Mouse (Mus musculus) bone marrow macrophage, adult 2 months (primary cell): Measurements from ENCODE around the gene Tfap2a. TPM values are rescaled to one million over a fixed set of nuclear protein-coding genes. Genes with fewer than 3 reads are reported as not detected.

Experiments used
- H3K27ac ChIP-seq: 2 replicates; pipeline ENCODE4 v1.5.1; 2012; ENCODE audit warnings: low read depth, low read length; ENCODE audit not compliant: insufficient read depth
- H3K4me1 ChIP-seq: 2 replicates; pipeline ENCODE4 v1.6.1; 2012; ENCODE audit warnings: low read length; ENCODE audit not compliant: control insufficient read depth, insufficient read depth
- H3K4me3 ChIP-seq: 2 replicates; pipeline ENCODE4 v1.5.1; 2012; ENCODE audit warnings: mild to moderate bottlenecking, low read length, moderate library complexity; ENCODE audit not compliant: insufficient read depth
- CTCF ChIP-seq: IDR thresholded peaks from 2 replicates; pipeline ENCODE4 v1.5.1; 2012; ENCODE audit warnings: low read depth, mild to moderate bottlenecking, low read length, moderate library complexity
- POLR2A ChIP-seq: IDR thresholded peaks from 2 replicates; pipeline ENCODE4 v1.6.1; 2012; ENCODE audit warnings: mild to moderate bottlenecking, low read depth, low read length, borderline replicate concordance
- polyA plus RNA-seq: library from polyadenylated mRNA; stranded (reverse); fragments of >200 nt; gene quantifications from 2 replicates; pipeline ENCODE4 v1.2.4, GENCODE M21; 2012; ENCODE audit not compliant: missing spikeins, insufficient read depth, insufficient read length

Gene Tfap2a
- polyA plus RNA-seq, 1 experiment: not detected

- TF ChIP-seq CTCF: no peak
- no peak for TF ChIP-seq POLR2A
- no peaks in the 10 kb centered on the region for H3K4me1 ChIP-seq
- no peak overlapping the region for H3K4me3 ChIP-seq
Observed at GRCm38 (mm10) chr13:40728626-40728990, 9.6 kb downstream of the Tfap2a start.

DNA sequence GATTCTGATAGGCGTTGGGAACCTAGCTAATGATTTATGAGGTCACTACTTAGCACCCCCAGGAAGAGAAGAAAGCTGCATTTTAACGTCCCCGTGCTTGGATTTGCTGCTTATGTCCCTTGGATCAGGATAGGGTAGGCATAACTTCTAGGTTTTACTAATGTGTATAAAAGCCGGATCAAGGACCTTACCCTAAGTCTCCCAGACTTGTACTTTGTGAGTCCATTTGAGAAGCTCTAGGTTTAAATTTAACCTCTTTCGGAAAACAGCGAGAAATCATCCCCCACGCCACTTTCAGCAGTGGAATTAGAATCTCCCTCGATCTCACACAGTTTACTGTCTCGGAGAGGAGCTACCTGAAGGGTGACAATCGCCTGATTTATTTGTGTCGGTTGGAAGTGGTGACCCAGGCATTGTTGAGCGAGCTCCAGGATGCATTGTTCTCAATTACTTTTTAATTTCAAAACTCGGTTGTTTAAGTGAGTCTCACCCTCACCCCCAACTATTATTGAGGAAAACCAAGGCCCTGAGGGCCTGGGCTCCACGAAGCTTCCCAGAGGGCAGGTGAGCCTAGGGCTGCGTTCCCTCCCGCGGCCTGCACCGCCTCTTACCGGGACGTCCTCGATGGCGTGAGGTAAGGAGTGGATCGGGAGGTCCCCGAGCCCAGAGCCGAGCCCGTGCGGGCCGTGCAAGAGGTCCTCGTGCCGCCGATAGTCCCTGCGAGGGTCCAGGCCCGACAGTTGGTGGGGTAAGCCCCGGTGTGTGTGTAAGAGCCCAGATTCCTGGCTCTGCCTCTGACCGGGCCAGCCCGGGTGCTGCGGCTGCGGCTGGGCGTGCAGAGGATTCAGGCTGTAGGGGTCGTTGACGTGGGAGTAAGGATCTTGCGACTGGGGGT, 10.2 kb downstream of the Tfap2a start:
- Histone ChIP-seq H3K4me3 (no peak overlapping the region), H3K4me1 (peaks cover 3% of the 10 kb centered on the region; the same call in 1 of the 2 replicates), H3K27ac (no peak overlapping the region)

More at GRCm38 (mm10) chr13:40728626-40728990, 9.6 kb downstream of the Tfap2a start:
- H3K27ac ChIP-seq: no peak overlapping the region

DNA sequence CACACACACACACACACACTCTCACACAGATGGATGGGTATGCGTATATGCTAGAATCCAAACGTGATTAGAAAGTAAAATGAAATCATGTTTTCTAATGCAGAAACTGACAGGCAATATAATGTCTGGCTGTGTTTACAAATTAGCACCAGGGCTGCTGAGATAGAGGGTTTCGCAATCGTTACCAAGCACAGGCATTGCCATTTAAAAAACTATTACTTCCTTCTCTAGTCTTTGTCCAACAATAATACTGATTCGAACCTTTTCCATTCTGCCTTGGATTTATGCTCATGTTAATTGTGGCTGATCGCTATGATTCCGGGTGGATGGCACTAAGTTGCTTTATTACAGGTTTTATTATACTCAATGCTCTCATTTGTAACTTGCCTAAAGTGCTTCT, 12.3 kb downstream of the Tfap2a start:
- H3K4me3 ChIP-seq: no peak overlapping the region
- peaks cover 3% of the 10 kb centered on the region; the same call in 1 of the 2 replicates for H3K4me1 ChIP-seq
- no peak for TF ChIP-seq CTCF
- TF ChIP-seq POLR2A: no peak
- H3K27ac ChIP-seq: no peak overlapping the region

More for the DNA sequence above, 10.2 kb downstream of the Tfap2a start:
- TF ChIP-seq POLR2A (no peak), CTCF (no peak)

DNA sequence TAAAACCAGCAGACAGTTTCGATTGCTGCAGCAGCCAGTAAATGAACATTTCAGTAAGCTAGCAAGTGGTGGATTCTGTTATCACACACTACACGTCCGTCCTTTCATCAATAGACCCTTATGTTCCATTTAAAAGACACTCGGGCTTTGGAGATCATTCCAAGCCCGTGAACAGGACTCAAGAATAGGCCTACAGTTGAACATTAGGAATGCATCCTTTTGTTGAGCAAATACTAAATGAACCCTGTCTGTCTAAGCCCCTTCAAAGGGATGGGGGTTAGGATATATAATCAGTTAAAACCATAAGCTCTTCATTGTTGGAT, 14.6 kb downstream of the Tfap2a start:
- Histone ChIP-seq H3K27ac (no peak overlapping the region), H3K4me3 (peak overlapping the region; percentile 58), H3K4me1 (peaks cover 3% of the 10 kb centered on the region; the same call in 1 of the 2 replicates)
- TF ChIP-seq POLR2A: no peak
- no peak for TF ChIP-seq CTCF

GRCm38 (mm10) chr13:40722741-40723597, 15.2 kb downstream of the Tfap2a start:
- TF ChIP-seq POLR2A (peak; percentile 79; the same call in 1 of the 2 replicates), CTCF (no peak)
- Histone ChIP-seq H3K4me1 (peaks cover 3% of the 10 kb centered on the region; the same call in 1 of the 2 replicates), H3K4me3 (peak overlapping the region; percentile 58), H3K27ac (no peak overlapping the region)

GRCm38 (mm10) chr13:40719741-40720082, 18.5 kb downstream of the Tfap2a start:
- no peak overlapping the region for H3K27ac ChIP-seq
- H3K4me1 ChIP-seq: peaks cover 3% of the 10 kb centered on the region; the same call in 1 of the 2 replicates
- TF ChIP-seq POLR2A: no peak
- TF ChIP-seq CTCF: no peak
- H3K4me3 ChIP-seq: no peak overlapping the region

DNA sequence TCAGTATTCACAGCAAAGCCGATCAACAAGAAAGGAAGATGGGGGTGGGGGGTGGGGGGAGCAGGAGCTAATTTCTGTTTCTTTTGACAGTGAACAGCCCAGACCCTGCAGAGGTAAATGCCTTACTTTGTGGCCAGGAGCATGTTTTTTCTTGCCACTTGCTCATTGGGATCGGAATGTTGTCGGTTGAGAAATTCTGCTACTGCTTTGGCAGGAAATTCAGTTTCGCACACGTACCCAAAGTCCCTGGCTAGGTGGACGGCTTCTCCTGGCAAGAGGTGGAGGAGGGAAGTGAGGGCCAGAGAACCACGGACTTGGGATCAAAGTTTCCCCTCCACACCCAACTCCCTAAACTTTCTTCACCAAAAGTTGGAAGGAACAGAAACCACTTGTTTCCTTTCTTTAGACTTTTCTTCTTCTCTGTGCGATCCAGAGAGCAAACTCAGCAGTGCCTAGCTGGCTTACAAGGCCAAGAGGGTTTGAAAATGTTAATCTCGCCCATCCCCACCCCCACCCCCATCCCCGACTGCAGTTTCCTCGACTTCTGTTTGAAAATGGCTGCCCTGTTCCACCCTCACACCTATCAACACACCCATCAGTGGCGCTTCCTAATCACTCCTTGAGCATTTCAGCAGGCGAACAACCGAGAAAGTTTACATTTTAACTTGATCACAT, 19.0 kb downstream of the Tfap2a start:
- H3K27ac ChIP-seq: no peak overlapping the region
- H3K4me1 ChIP-seq: peaks cover 3% of the 10 kb centered on the region; the same call in 1 of the 2 replicates
- no peak for TF ChIP-seq POLR2A
- no peak for TF ChIP-seq CTCF
- H3K4me3 ChIP-seq: no peak overlapping the region

DNA sequence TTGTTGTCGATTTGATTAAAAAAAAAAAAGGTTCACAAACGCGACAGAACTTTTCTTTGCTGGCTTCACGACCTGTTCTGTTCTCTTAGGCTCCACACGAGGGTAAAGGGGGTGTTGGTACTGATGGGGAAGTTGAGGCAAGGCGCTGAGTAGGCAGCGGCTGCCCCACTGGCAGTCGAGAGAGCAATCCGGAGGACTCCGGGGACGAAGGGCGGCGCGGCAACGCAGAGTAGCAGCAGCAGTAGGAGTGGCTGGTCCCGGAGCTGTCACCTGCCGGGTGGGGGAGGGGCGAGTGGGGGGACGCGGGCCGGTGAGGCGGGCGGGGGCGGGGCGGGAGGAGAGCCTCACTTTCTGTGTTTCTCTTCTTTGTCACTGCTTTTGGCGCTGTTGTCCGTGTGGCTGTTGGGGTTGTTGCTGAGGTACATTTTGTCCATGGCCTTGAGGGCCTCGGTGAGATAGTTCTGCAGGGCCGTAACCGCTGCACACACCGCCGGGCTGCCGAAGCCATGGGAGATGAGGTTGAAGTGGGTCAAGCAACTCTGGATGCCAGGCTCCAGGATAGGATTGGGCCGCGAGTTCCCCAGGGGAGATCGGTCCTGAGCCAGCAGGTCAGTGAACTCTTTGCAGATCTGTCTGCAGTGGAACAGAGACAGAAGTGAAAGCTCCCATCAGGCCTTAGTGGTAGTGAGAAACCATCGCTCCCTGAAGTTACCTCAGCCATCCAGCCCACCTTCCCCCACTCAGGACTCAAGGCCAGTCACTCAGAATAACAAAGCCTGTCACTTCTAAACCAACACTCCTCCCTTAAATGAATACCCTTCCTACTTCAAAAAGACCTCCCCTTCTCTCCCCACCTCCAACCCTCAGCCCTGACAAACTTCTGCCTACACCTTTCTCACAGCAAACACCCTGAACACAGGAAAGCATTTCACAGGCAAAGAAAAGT, 21.1 kb downstream of the Tfap2a start:
- H3K4me1 ChIP-seq: no peaks in the 10 kb centered on the region
- H3K4me3 ChIP-seq: no peak overlapping the region
- H3K27ac ChIP-seq: no peak overlapping the region
- no peak for TF ChIP-seq CTCF
- TF ChIP-seq POLR2A: no peak

GRCm38 (mm10) chr13:40714531-40714930, 23.6 kb downstream of the Tfap2a start:
- Histone ChIP-seq H3K27ac (no peak overlapping the region), H3K4me3 (no peak overlapping the region), H3K4me1 (no peaks in the 10 kb centered on the region)
- TF ChIP-seq CTCF: no peak
- TF ChIP-seq POLR2A: no peak
